Mouse (Mus musculus): Measurements from ENCODE around the gene Itga5.

DNA sequence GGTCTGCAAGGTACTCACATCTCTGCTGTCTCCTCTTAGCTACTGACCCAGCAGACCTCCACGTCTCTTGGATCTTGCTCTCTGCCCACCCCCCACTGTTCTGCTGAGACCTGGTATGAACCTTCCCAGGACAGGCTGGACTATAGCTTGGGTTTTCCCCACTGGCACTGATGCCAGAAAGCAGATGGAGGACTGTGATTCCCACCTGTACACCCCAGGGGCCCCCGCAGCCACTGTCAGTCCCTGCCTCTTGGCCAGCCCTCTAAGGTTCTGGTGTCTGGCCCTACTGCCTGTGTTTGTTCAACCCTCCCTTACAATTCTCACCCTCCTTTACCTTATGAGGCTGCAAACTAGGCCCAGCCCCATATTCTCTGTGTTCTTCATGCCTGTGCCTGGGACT is 11.9 kb downstream of the Itga5 start:
- TF ChIP-seq HCFC1 (IDR thresholded peaks at IDR 0.05; ENCODE audit: borderline replicate concordance, insufficient read depth, low read length) (no peak), CHD2 (IDR thresholded peaks at IDR 0.05; ENCODE audit: low read depth, low read length) (no peak), ZNF384 (IDR thresholded peaks at IDR 0.05; ENCODE audit: low read depth, low read length) (no peak)
